Mouse (Mus musculus) G1E (cell line): ENCODE results near the gene Rccd1. TPM values are rescaled to one million over a fixed set of nuclear protein-coding genes. Genes with fewer than 3 reads are reported as not detected.

ENCODE experiments used
- ATAC-seq: 2 replicates; pipeline ENCODE4 v1.8.0; 2016; ENCODE audit warnings: mild to moderate bottlenecking; ENCODE audit not compliant: insufficient number of reproducible peaks, poor library complexity, low FRiP score, severe bottlenecking; ENCODE audit errors: extremely low read depth
- DNase-seq: peaks from one replicate; pipeline ENCODE4 v3.0.0; 2012; ENCODE audit warnings: low spot score
- H3K27me3 ChIP-seq: 2 replicates; pipeline ENCODE4 v1.6.1; 2012; ENCODE audit warnings: mild to moderate bottlenecking, low read length, inconsistent platforms; ENCODE audit not compliant: insufficient read depth
- H3K36me3 ChIP-seq: replicated peaks from 2 replicates; pipeline ENCODE3; 2012; ENCODE audit warnings: mild to moderate bottlenecking, inconsistent platforms
- H3K4me1 ChIP-seq: 2 replicates; pipeline ENCODE4 v1.6.1; 2012; ENCODE audit warnings: low read depth, low read length, inconsistent platforms, mixed read lengths; ENCODE audit not compliant: insufficient read depth
- H3K4me3 ChIP-seq: 2 replicates; pipeline ENCODE4 v1.5.1; 2012; ENCODE audit warnings: low read depth, mild to moderate bottlenecking, inconsistent platforms, low read length, moderate library complexity, mixed read lengths
- H3K9me3 ChIP-seq: replicated peaks from 2 replicates; pipeline ENCODE4 v1.6.1; 2012; ENCODE audit warnings: inconsistent platforms
- CTCF ChIP-seq: IDR thresholded peaks from 2 replicates; pipeline ENCODE4 v1.5.1; 2012; ENCODE audit warnings: low read depth, low read length, inconsistent platforms, mixed read lengths
- GATA1 ChIP-seq: IDR thresholded peaks from 2 replicates; pipeline ENCODE4 v1.6.1; 2012; ENCODE audit warnings: borderline replicate concordance, low read length, inconsistent platforms, mixed read lengths
- GATA2 ChIP-seq: IDR thresholded peaks from 2 replicates; pipeline ENCODE4 v1.6.1; 2012; ENCODE audit warnings: low read depth, low read length, inconsistent platforms, borderline replicate concordance
- POLR2AphosphoS5 ChIP-seq: IDR thresholded peaks from 2 replicates; pipeline ENCODE4 v1.6.1; 2012; ENCODE audit warnings: low read depth, low read length, inconsistent platforms; ENCODE audit not compliant: insufficient replicate concordance
- TAL1 ChIP-seq: conservative IDR thresholded peaks from 2 replicates; pipeline ENCODE4 v1.6.1; 2012; ENCODE audit warnings: low read depth, low read length, inconsistent platforms, mixed read lengths
- polyA plus RNA-seq: library from polyadenylated mRNA; stranded (reverse); fragments of >175 nt; gene quantifications from 2 replicates; pipeline ENCODE4 v1.2.3, GENCODE M21; 2012
- total RNA-seq, 2 experiments: library from RNA; stranded (forward) in 1 of 2; stranded (reverse) in 1 of 2; fragments of 200-1000 nt in 1 of 2; fragments of >200 nt in 1 of 2; fragmentation: Nextera tagmentation in 1 of 2; gene quantifications; 2 replicates each; pipeline ENCODE4 v1.2.3; 2014 to 2017

Gene Rccd1
- total and polyA plus RNA-seq, 3 experiments: 14.3 to 27.8 (median 25.8) TPM

DNA sequence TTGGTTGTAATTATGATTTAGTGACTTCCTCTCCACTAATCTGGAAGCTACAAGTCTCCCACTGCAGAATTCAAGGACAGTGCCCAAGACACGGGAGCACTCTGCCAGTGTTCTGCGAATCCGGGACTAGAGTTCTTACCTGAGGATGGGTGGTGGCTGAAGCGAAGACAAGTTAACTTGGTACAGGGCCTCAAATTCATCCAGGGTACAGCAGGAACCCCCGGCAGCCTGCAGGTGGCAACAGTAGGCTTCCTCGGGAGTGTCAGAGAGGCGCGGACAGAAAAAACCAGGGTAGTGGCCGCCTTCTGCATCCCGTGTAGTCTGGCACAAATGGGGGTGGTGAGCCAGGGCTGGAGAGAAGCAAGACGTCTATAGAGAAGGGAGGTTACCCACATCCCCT is 16.5 kb upstream of the Rccd1 start, which contains the start of gene Unc45a:
Unc45a (minus strand) TSS at position 213 of the 400 bp plus-strand sequence.
- peaks cover 55% of the 10 kb centered on the region for H3K4me1 ChIP-seq
- peaks cover 40% of the 10 kb centered on the region for H3K36me3 ChIP-seq
- DNase-seq: peak; percentile 80
- no peak for TF ChIP-seq GATA2
- no peak for TF ChIP-seq GATA1
- TF ChIP-seq TAL1: no peak
- peak; percentile 44; the same call in 1 of the 2 replicates for TF ChIP-seq CTCF
- no peak for TF ChIP-seq POLR2AphosphoS5
- H3K4me3 ChIP-seq: peak within 1 kb of the TSS; percentile 76
- no peaks in the 10 kb centered on the region for H3K27me3 ChIP-seq
- ATAC-seq: peak; percentile 43; the same call in 1 of the 2 replicates
- H3K9me3 ChIP-seq: no peaks in the 10 kb centered on the region

GRCm38 (mm10) chr7:80339793-80340628 is 15.8 kb upstream of the Rccd1 start:
- no peaks in the 10 kb centered on the region for H3K9me3 ChIP-seq
- DNase-seq: peak; percentile 92
- peak overlapping the region; percentile 76 for H3K4me3 ChIP-seq
- H3K36me3 ChIP-seq: peaks cover 42% of the 10 kb centered on the region
- TF ChIP-seq GATA2 (no peak), CTCF (peak; percentile 30; the same call in 1 of the 2 replicates), TAL1 (no peak)
- H3K27me3 ChIP-seq: no peaks in the 10 kb centered on the region
- peak; percentile 85 for ATAC-seq
- peaks cover 53% of the 10 kb centered on the region for H3K4me1 ChIP-seq

GRCm38 (mm10) chr7:80339371-80339770 is 15.1 kb upstream of the Rccd1 start:
- H3K4me1 ChIP-seq: peaks cover 53% of the 10 kb centered on the region
- TF ChIP-seq GATA2 (no peak), POLR2AphosphoS5 (no peak), CTCF (no peak), TAL1 (no peak)
- H3K27me3 ChIP-seq: no peaks in the 10 kb centered on the region
- peak overlapping the region; percentile 76 for H3K4me3 ChIP-seq
- peaks cover 49% of the 10 kb centered on the region for H3K36me3 ChIP-seq
- peak; percentile 10 for DNase-seq
- ATAC-seq: no peak
- H3K9me3 ChIP-seq: no peaks in the 10 kb centered on the region

- no peaks in the 10 kb centered on the region for H3K27me3 ChIP-seq
- no peak for TF ChIP-seq CTCF
- no peak for TF ChIP-seq POLR2AphosphoS5
- TF ChIP-seq GATA1: no peak
- no peak for TF ChIP-seq GATA2
- TF ChIP-seq TAL1: no peak
- H3K36me3 ChIP-seq: peaks cover 69% of the 10 kb centered on the region
- no peak for DNase-seq
- no peak overlapping the region for H3K4me3 ChIP-seq
- peaks cover 35% of the 10 kb centered on the region for H3K4me1 ChIP-seq
- peaks cover 7% of the 10 kb centered on the region for H3K9me3 ChIP-seq
- ATAC-seq: no peak
Observed at GRCm38 (mm10) chr7:80336932-80337331, 12.7 kb upstream of the Rccd1 start.

GRCm38 (mm10) chr7:80334848-80335247 is 10.6 kb upstream of the Rccd1 start:
- TF ChIP-seq TAL1 (no peak), POLR2AphosphoS5 (no peak)
- ATAC-seq: no peak
- Histone ChIP-seq H3K4me1 (peaks cover 19% of the 10 kb centered on the region), H3K9me3 (peaks cover 7% of the 10 kb centered on the region), H3K27me3 (no peaks in the 10 kb centered on the region; the same call in 1 of the 2 replicates), H3K36me3 (peaks cover 90% of the 10 kb centered on the region), H3K4me3 (no peak overlapping the region)
- DNase-seq: no peak

- Histone ChIP-seq H3K36me3 (peaks cover 100% of the 10 kb centered on the region), H3K4me1 (peaks cover 3% of the 10 kb centered on the region), H3K4me3 (no peak overlapping the region), H3K9me3 (peaks cover 7% of the 10 kb centered on the region), H3K27me3 (no peaks in the 10 kb centered on the region; the same call in 1 of the 2 replicates)
- ATAC-seq: no peak
- TF ChIP-seq CTCF (no peak), TAL1 (no peak)
- no peak for DNase-seq
Observed at GRCm38 (mm10) chr7:80331433-80331832, 7.2 kb upstream of the Rccd1 start.
